Mouse (Mus musculus) kidney, adult 2 months (tissue): ENCODE data around the gene Tubb2a.

ENCODE experiments used
- CTCF ChIP-seq: fragments of 200-500 bp; conservative IDR thresholded peaks from 2 replicates; pipeline ENCODE4 v1.5.1; 2011; ENCODE audit warnings: low read depth, mild to moderate bottlenecking, control low read depth, low read length, moderate library complexity, mixed read lengths; ENCODE audit not compliant: insufficient read depth, insufficient read length
- POLR2A ChIP-seq: fragments of 200-500 bp; IDR thresholded peaks from one replicate; pipeline ENCODE4 v1.6.1; 2011; ENCODE audit warnings: low read depth, low read length, control low read depth

GRCm38 (mm10) chr13:34071836-34072235 lies 6.0 kb downstream of the Tubb2a start:
- TF ChIP-seq CTCF, result no peak
- TF ChIP-seq POLR2A, result no peak
